Mouse (Mus musculus) midbrain, embryonic 11.5 days (tissue): ENCODE data around the gene Ccm2l. TPM values are rescaled to one million over a fixed set of nuclear protein-coding genes. Genes with fewer than 3 reads are reported as not detected.

ENCODE experiments used
- ATAC-seq: fragments of 200-750 bp; cut with Nextera tagmentation; 2 replicates; pipeline ENCODE4 v1.8.0; 2017; ENCODE audit warnings: moderate TSS enrichment, moderate library complexity; ENCODE audit not compliant: low FRiP score
- DNase-seq: peaks from one replicate; pipeline ENCODE4 v3.0.0; 2015; ENCODE audit warnings: low spot score; ENCODE audit errors: missing footprints
- H3K27ac ChIP-seq: fragments of 300-500 bp; sonication (generic); 2 replicates; pipeline ENCODE4 v1.5.1; 2014; ENCODE audit warnings: low read depth, low read length
- H3K27me3 ChIP-seq: fragments of 300-500 bp; sonication (generic); 2 replicates; pipeline ENCODE4 v1.6.1; 2014; ENCODE audit warnings: mild to moderate bottlenecking, low read length, moderate library complexity, mixed read lengths; ENCODE audit not compliant: control insufficient read depth, insufficient read depth
- H3K36me3 ChIP-seq: fragments of 300-500 bp; sonication (generic); 2 replicates; pipeline ENCODE4 v1.6.1; 2014; ENCODE audit warnings: mild to moderate bottlenecking, low read length, moderate library complexity, mixed read lengths; ENCODE audit not compliant: control insufficient read depth, insufficient read depth
- H3K4me1 ChIP-seq: fragments of 300-500 bp; sonication (generic); 2 replicates; pipeline ENCODE4 v1.6.1; 2014; ENCODE audit warnings: low read length; ENCODE audit not compliant: control insufficient read depth, insufficient read depth
- H3K4me2 ChIP-seq: fragments of 300-500 bp; sonication (generic); 2 replicates; pipeline ENCODE4 v1.6.1; 2014; ENCODE audit warnings: mild to moderate bottlenecking, moderate library complexity
- H3K4me3 ChIP-seq: fragments of 300-500 bp; sonication (generic); 2 replicates; pipeline ENCODE4 v1.5.1; 2014; ENCODE audit warnings: low read depth, low read length
- H3K9ac ChIP-seq: fragments of 300-500 bp; sonication (generic); 2 replicates; pipeline ENCODE4 v1.6.1; 2014; ENCODE audit warnings: low read length
- H3K9me3 ChIP-seq: fragments of 300-500 bp; sonication (generic); 2 replicates; pipeline ENCODE4 v1.6.1; 2016; ENCODE audit warnings: low read length; ENCODE audit not compliant: control insufficient read depth
- WGBS: fragments of 180-500 bp; shearing (Covaris S2); extraction: QIAGEN DNeasy Blood & Tissue Kit; methylation state at CpG from one replicate; pipeline ENCODE4 v1.1.7; 2014; 5-methylcytosine and 5-hydroxymethylcytosine counted together
- polyA plus RNA-seq: library from polyadenylated mRNA; unstranded; fragments of >200 nt; fragmentation: Nextera tagmentation; extraction: Ambion mirVana; gene quantifications from 2 replicates; pipeline ENCODE4 v1.2.1, GENCODE M21; 2014

Ccm2l gene
- polyA plus RNA-seq, 1 experiment from 2014 or later: 1.2 TPM

DNA sequence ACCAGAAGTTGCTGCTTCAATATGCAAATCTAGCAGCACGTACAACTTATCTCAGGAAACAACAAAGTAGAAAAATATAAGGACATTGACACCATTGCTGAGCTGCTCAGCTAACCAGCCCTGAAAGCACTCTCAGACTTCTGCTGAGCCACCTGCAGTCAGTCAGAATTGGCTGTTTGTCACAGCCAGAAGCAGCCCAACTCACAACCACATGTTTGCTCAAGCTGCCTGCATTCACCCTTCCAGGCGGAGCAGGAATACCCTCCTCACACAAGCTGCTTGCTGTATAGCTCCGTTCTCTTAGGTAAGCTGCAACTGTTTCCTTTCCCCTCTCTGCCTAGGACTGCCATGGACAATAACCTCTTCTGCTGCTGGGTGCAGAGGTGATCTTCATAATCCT lies 2.4 kb upstream of the Ccm2l start:
- WGBS: 55% methylated on average over 3 of the region's 3 CpGs
- no peak overlapping the region for H3K4me3 ChIP-seq
- no peaks in the 10 kb centered on the region for H3K4me1 ChIP-seq
- no peak overlapping the region for H3K4me2 ChIP-seq
- H3K9me3 ChIP-seq: no peaks in the 10 kb centered on the region
- no peak overlapping the region for H3K9ac ChIP-seq
- no peak overlapping the region for H3K27ac ChIP-seq
- no peaks in the 10 kb centered on the region for H3K36me3 ChIP-seq
- ATAC-seq (no peak), DNase-seq (no peak)
- H3K27me3 ChIP-seq: no peaks in the 10 kb centered on the region

GRCm38 (mm10) chr2:153064190-153064970 lies 1.4 kb upstream of the Ccm2l start:
- H3K27me3 ChIP-seq: no peaks in the 10 kb centered on the region
- H3K9me3 ChIP-seq: no peaks in the 10 kb centered on the region
- H3K36me3 ChIP-seq: no peaks in the 10 kb centered on the region
- whole genome bisulfite sequencing: 75% methylated on average over 9 of the region's 9 CpGs
- H3K9ac ChIP-seq: no peak overlapping the region
- ATAC-seq (no peak), DNase-seq (no peak)
- no peak overlapping the region for H3K27ac ChIP-seq
- H3K4me1 ChIP-seq: no peaks in the 10 kb centered on the region
- H3K4me2 ChIP-seq: no peak overlapping the region
- H3K4me3 ChIP-seq: no peak overlapping the region

- 60% methylated on average over 6 of the region's 6 CpGs for WGBS
- Histone ChIP-seq H3K9ac (no peak overlapping the region), H3K27ac (no peak overlapping the region), H3K36me3 (no peaks in the 10 kb centered on the region), H3K9me3 (no peaks in the 10 kb centered on the region), H3K27me3 (peaks cover 20% of the 10 kb centered on the region), H3K4me1 (peaks cover 5% of the 10 kb centered on the region), H3K4me3 (no peak overlapping the region), H3K4me2 (no peak overlapping the region)
- DNase-seq: no peak
- no peak for ATAC-seq
Measured at GRCm38 (mm10) chr2:153066991-153067390, 1.2 kb downstream of the Ccm2l start.

- Histone ChIP-seq H3K36me3 (no peaks in the 10 kb centered on the region), H3K4me1 (peaks cover 6% of the 10 kb centered on the region), H3K9ac (no peak overlapping the region), H3K4me2 (no peak overlapping the region), H3K27me3 (peaks cover 32% of the 10 kb centered on the region), H3K9me3 (no peaks in the 10 kb centered on the region), H3K4me3 (no peak overlapping the region), H3K27ac (no peak overlapping the region)
- DNase-seq (no peak), ATAC-seq (peak; percentile 7; the same call in 1 of the 2 replicates)
- WGBS: 8% methylated on average over 23 of the region's 23 CpGs
Measured at GRCm38 (mm10) chr2:153070762-153071490, 5.2 kb downstream of the Ccm2l start.

- H3K27ac ChIP-seq: no peak overlapping the region
- DNase-seq (no peak), ATAC-seq (peak; percentile 61)
- WGBS: 8% methylated on average over 49 of the region's 67 CpGs
- H3K27me3 ChIP-seq: peaks cover 32% of the 10 kb centered on the region
- H3K4me1 ChIP-seq: peaks cover 6% of the 10 kb centered on the region
- H3K9me3 ChIP-seq: no peaks in the 10 kb centered on the region
- peak overlapping the region; percentile 50 for H3K4me2 ChIP-seq
- H3K36me3 ChIP-seq: no peaks in the 10 kb centered on the region
- H3K9ac ChIP-seq: peak overlapping the region; percentile 49
- peak overlapping the region; percentile 26 for H3K4me3 ChIP-seq
Measured at GRCm38 (mm10) chr2:153071491-153072184, 5.9 kb downstream of the Ccm2l start.

DNA sequence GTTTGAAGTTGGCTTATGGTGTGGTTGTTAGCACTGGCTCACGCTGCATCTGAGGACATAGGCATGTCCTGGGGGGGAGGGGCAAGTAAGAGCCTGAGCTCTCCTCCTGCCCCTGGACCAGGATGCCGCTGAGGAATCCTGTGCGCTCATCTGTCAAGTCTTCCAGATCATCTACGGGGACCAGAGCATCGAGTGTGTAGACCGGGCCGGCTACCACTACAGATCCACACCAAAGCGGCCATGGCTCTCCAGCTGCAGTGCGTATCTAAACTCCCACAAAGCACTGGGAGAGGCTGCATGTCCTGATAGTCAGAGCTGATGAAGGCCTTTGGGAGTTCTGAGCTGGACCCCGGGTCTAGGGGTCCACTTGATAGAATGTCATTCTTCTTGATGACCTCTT lies 8.9 kb downstream of the Ccm2l start:
- no peak for ATAC-seq
- H3K9me3 ChIP-seq: no peaks in the 10 kb centered on the region
- no peak overlapping the region for H3K4me3 ChIP-seq
- peaks cover 32% of the 10 kb centered on the region for H3K27me3 ChIP-seq
- no peaks in the 10 kb centered on the region for H3K36me3 ChIP-seq
- H3K4me2 ChIP-seq: no peak overlapping the region
- no peak overlapping the region for H3K27ac ChIP-seq
- WGBS: 89% methylated on average over 10 of the region's 10 CpGs
- peaks cover 6% of the 10 kb centered on the region for H3K4me1 ChIP-seq
- no peak overlapping the region for H3K9ac ChIP-seq
- no peak for DNase-seq

- no peak for ATAC-seq
- Histone ChIP-seq H3K9ac (no peak overlapping the region), H3K36me3 (no peaks in the 10 kb centered on the region), H3K4me2 (no peak overlapping the region), H3K9me3 (no peaks in the 10 kb centered on the region), H3K27ac (no peak overlapping the region), H3K4me3 (no peak overlapping the region), H3K27me3 (peaks cover 22% of the 10 kb centered on the region), H3K4me1 (peaks cover 6% of the 10 kb centered on the region)
- 59% methylated on average over 2 of the region's 2 CpGs for WGBS
- no peak for DNase-seq
Measured at GRCm38 (mm10) chr2:153075961-153076360, 10.2 kb downstream of the Ccm2l start.

- Histone ChIP-seq H3K4me1 (no peaks in the 10 kb centered on the region; the same call in 1 of the 2 replicates), H3K9me3 (no peaks in the 10 kb centered on the region), H3K27ac (no peak overlapping the region), H3K9ac (no peak overlapping the region), H3K36me3 (no peaks in the 10 kb centered on the region), H3K4me3 (no peak overlapping the region), H3K4me2 (no peak overlapping the region), H3K27me3 (no peaks in the 10 kb centered on the region)
- DNase-seq (peak; percentile 99), ATAC-seq (no peak)
- WGBS: 36% methylated on average over 32 of the region's 32 CpGs
Measured at GRCm38 (mm10) chr2:153080841-153081523, 15.2 kb downstream of the Ccm2l start.
